Mouse (Mus musculus) R1 (cell line): Measurements from ENCODE around the gene Kcnk4.
A peak's percentile ranks its signal among the peaks of the same experiment; 100 is the strongest.

Experiments used
- DNase-seq: peaks from one replicate; pipeline ENCODE4 v3.0.0-alpha.2; 2018; ENCODE audit warnings: low read depth, low spot score

The Kcnk4 gene

GRCm38 (mm10) chr19:6937541-6938465 lies 3.5 kb upstream of the Kcnk4 start:
- peak; percentile 27 for DNase-seq

GRCm38 (mm10) chr19:6936299-6936698 lies 2.0 kb upstream of the Kcnk4 start:
- peak; percentile 68 for DNase-seq

- DNase-seq: peak; percentile 36
These were observed 700 bp downstream of the Kcnk4 start for GRCm38 (mm10) chr19:6933436-6934194.

GRCm38 (mm10) chr19:6933102-6933435 lies 1.2 kb downstream of the Kcnk4 start:
- no peak for DNase-seq

- DNase-seq: peak; percentile 81
These were observed 2.3 kb downstream of the Kcnk4 start for GRCm38 (mm10) chr19:6932018-6932417.

GRCm38 (mm10) chr19:6931002-6931401 lies 3.3 kb downstream of the Kcnk4 start:
- DNase-seq: no peak

GRCm38 (mm10) chr19:6928080-6928479 lies 6.2 kb downstream of the Kcnk4 start:
- no peak for DNase-seq

- peak; percentile 56 for DNase-seq
These were observed 7.6 kb downstream of the Kcnk4 start for GRCm38 (mm10) chr19:6926559-6927255.

GRCm38 (mm10) chr19:6925611-6926329 lies 8.5 kb downstream of the Kcnk4 start:
- peak; percentile 49 for DNase-seq

GRCm38 (mm10) chr19:6925307-6925573 lies 9.1 kb downstream of the Kcnk4 start, which contains the start of gene Catsperz:
Catsperz (minus strand) TSS chr19:6925380.
- peak; percentile 62 for DNase-seq

- DNase-seq: peak; percentile 84
These were observed 9.6 kb downstream of the Kcnk4 start for GRCm38 (mm10) chr19:6924461-6925306.

GRCm38 (mm10) chr19:6922901-6923735 lies 11.2 kb downstream of the Kcnk4 start:
- DNase-seq: no peak

- peak; percentile 100 for DNase-seq
These were observed 12.4 kb downstream of the Kcnk4 start, which contains the start of gene Esrra for GRCm38 (mm10) chr19:6921647-6922567. Esrra (minus strand) TSS chr19:6921813.

- peak; percentile 87 for DNase-seq
These were observed 13.3 kb downstream of the Kcnk4 start for GRCm38 (mm10) chr19:6920741-6921636.

GRCm38 (mm10) chr19:6919876-6920740 lies 14.2 kb downstream of the Kcnk4 start:
- DNase-seq: peak; percentile 49

- no peak for DNase-seq
These were observed 14.9 kb downstream of the Kcnk4 start for GRCm38 (mm10) chr19:6919431-6919830.

GRCm38 (mm10) chr19:6918321-6918720 lies 16.0 kb downstream of the Kcnk4 start:
- no peak for DNase-seq
